Mouse (Mus musculus): ENCODE results near the gene Dnase1l3.

The Dnase1l3 gene

GRCm38 (mm10) chr14:7994271-7994767 lies at the start of gene Dnase1l3:
Gene Dnase1l3, minus strand, starts transcription at chr14:7994573.
- in situ Hi-C loops (cut with MboI, MseI), result loop anchor here (10.0 kb wide), 1 partner anchor 180 kb away; the partner anchor contains the start of gene Flnb

GRCm38 (mm10) chr14:8042577-8042976 lies 48.2 kb upstream of the Dnase1l3 start:
- in situ Hi-C loops (cut with MboI, MseI), result no loop called here

- in situ Hi-C loops (cut with MboI, MseI), result no loop called here
Measured at GRCm38 (mm10) chr14:8042120-8042519, 47.7 kb upstream of the Dnase1l3 start.

GRCm38 (mm10) chr14:8040911-8041678 lies 46.7 kb upstream of the Dnase1l3 start:
- in situ Hi-C loops (cut with MboI, MseI), result no loop called here

GRCm38 (mm10) chr14:8040179-8040578 lies 45.8 kb upstream of the Dnase1l3 start:
- in situ Hi-C loops (cut with MboI, MseI), result no loop called here

- in situ Hi-C loops (cut with MboI, MseI), result no loop called here
Measured at GRCm38 (mm10) chr14:8038791-8039448, 44.5 kb upstream of the Dnase1l3 start.

- in situ Hi-C loops (cut with MboI, MseI), result no loop called here
Measured at GRCm38 (mm10) chr14:8038150-8038549, 43.8 kb upstream of the Dnase1l3 start.

- in situ Hi-C loops (cut with MboI, MseI), result no loop called here
Measured at GRCm38 (mm10) chr14:8036406-8036805, 42.0 kb upstream of the Dnase1l3 start.

- in situ Hi-C loops (cut with MboI, MseI), result no loop called here
Measured at GRCm38 (mm10) chr14:8035951-8036350, 41.6 kb upstream of the Dnase1l3 start.

GRCm38 (mm10) chr14:8034561-8034960 lies 40.2 kb upstream of the Dnase1l3 start:
- in situ Hi-C loops (cut with MboI, MseI), result no loop called here

- in situ Hi-C loops (cut with MboI, MseI), result no loop called here
Measured at GRCm38 (mm10) chr14:8032087-8032944, 37.9 kb upstream of the Dnase1l3 start.

GRCm38 (mm10) chr14:8030535-8030934 lies 36.2 kb upstream of the Dnase1l3 start:
- in situ Hi-C loops (cut with MboI, MseI), result no loop called here

- in situ Hi-C loops (cut with MboI, MseI), result no loop called here
Measured at GRCm38 (mm10) chr14:8029752-8030151, 35.4 kb upstream of the Dnase1l3 start.

- in situ Hi-C loops (cut with MboI, MseI), result no loop called here
Measured at GRCm38 (mm10) chr14:8028086-8028485, 33.7 kb upstream of the Dnase1l3 start.

GRCm38 (mm10) chr14:8026769-8027531 lies 32.6 kb upstream of the Dnase1l3 start:
- in situ Hi-C loops (cut with MboI, MseI), result no loop called here

GRCm38 (mm10) chr14:8024936-8025335 lies 30.6 kb upstream of the Dnase1l3 start:
- in situ Hi-C loops (cut with MboI, MseI), result no loop called here

GRCm38 (mm10) chr14:8024469-8024868 lies 30.1 kb upstream of the Dnase1l3 start:
- in situ Hi-C loops (cut with MboI, MseI), result no loop called here

- in situ Hi-C loops (cut with MboI, MseI), result no loop called here
Measured at GRCm38 (mm10) chr14:8020546-8020945, 26.2 kb upstream of the Dnase1l3 start.

- in situ Hi-C loops (cut with MboI, MseI), result no loop called here
Measured at GRCm38 (mm10) chr14:8020011-8020410, 25.6 kb upstream of the Dnase1l3 start.

- in situ Hi-C loops (cut with MboI, MseI), result no loop called here
Measured at GRCm38 (mm10) chr14:8016951-8017350, 22.6 kb upstream of the Dnase1l3 start.

- in situ Hi-C loops (cut with MboI, MseI), result no loop called here
Measured at GRCm38 (mm10) chr14:8016276-8016675, 21.9 kb upstream of the Dnase1l3 start.
